Mouse (Mus musculus): Measurements from ENCODE around the gene Trappc6a.

DNA sequence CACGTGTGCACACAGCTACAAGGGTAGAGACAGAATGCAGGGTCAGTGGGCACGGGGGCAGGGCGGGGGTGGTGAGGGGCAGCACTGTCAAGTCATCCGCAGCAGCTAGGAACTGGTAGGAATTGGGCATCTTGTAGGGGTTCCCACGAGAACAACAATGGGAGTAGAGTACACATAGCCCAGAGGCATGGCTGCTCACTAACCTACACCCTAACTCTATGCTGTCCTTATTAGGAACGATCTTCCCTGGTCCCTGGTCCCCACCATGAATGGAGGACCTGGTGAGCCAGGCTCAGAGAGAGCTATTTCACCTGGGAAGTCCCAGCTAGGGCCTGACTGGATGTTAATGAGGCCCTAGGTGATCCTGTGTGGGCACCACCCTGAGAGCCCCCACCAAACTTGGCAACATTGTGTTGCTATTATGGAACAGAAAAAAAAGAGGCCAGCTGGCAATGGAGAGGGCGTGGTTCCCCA lies 33.5 kb downstream of the Trappc6a start:
- TF ChIP-seq CTCF (IDR thresholded peaks at IDR 0.05; ENCODE audit: extremely low read depth, insufficient read length, insufficient replicate concordance, low read depth, low read length), result no peak
- TF ChIP-seq POLR2A (IDR thresholded peaks at IDR 0.05; ENCODE audit: low read depth, low read length), result no peak

Measured in small intestine, adult 2 months (tissue).